Mouse (Mus musculus) kidney, embryonic 15.5 days (tissue): ENCODE results near the gene Rad9b. TPM values are rescaled to one million over a fixed set of nuclear protein-coding genes. Genes with fewer than 3 reads are reported as not detected.

Experiments used
- ATAC-seq: fragments of 200-750 bp; cut with Nextera tagmentation; replicated peaks from 2 replicates; pipeline ENCODE4 v1.8.0; 2017; ENCODE audit warnings: moderate TSS enrichment; ENCODE audit not compliant: low FRiP score
- H3K27ac ChIP-seq: fragments of 300-500 bp; sonication (generic); 2 replicates; pipeline ENCODE4 v1.5.1; 2015; ENCODE audit warnings: mild to moderate bottlenecking, inconsistent platforms
- H3K27me3 ChIP-seq: fragments of 300-500 bp; sonication (generic); 2 replicates; pipeline ENCODE4 v1.6.1; 2015; ENCODE audit warnings: inconsistent platforms
- H3K36me3 ChIP-seq: fragments of 300-500 bp; sonication (generic); 2 replicates; pipeline ENCODE4 v1.6.1; 2015; ENCODE audit warnings: inconsistent platforms
- H3K4me1 ChIP-seq: fragments of 300-500 bp; sonication (generic); 2 replicates; pipeline ENCODE4 v1.6.1; 2015; ENCODE audit warnings: inconsistent platforms
- H3K4me2 ChIP-seq: fragments of 300-500 bp; sonication (generic); 2 replicates; pipeline ENCODE4 v1.6.1; 2015; ENCODE audit warnings: moderate library complexity, mild to moderate bottlenecking, inconsistent platforms
- H3K4me3 ChIP-seq: fragments of 300-500 bp; sonication (generic); replicated peaks from 2 replicates; pipeline ENCODE4 v1.5.1; 2015; ENCODE audit warnings: mild to moderate bottlenecking, inconsistent platforms
- H3K9ac ChIP-seq: fragments of 300-500 bp; sonication (generic); 2 replicates; pipeline ENCODE4 v1.6.1; 2015; ENCODE audit warnings: mild to moderate bottlenecking, inconsistent platforms
- H3K9me3 ChIP-seq: fragments of 300-500 bp; sonication (generic); replicated peaks from 2 replicates; pipeline ENCODE4 v1.6.1; 2016; ENCODE audit warnings: inconsistent platforms
- WGBS: fragments of 180-500 bp; shearing (Covaris S2); methylation state at CpG from one replicate; pipeline ENCODE4 v1.1.7; 2015; ENCODE audit warnings: mixed read lengths; 5-methylcytosine and 5-hydroxymethylcytosine counted together
- polyA plus RNA-seq: library from polyadenylated mRNA; unstranded; fragments of >200 nt; fragmentation: Nextera tagmentation; extraction: Ambion mirVana; gene quantifications from 2 replicates; pipeline ENCODE4 v1.2.1, GENCODE M21; 2015

Gene Rad9b
- polyA plus RNA-seq, 1 experiment from 2014 or later, result 11.9 TPM

- no peak for ATAC-seq
- H3K27ac ChIP-seq, result no peak overlapping the region
- H3K4me1 ChIP-seq, result no peaks in the 10 kb centered on the region
- no peaks in the 10 kb centered on the region for H3K27me3 ChIP-seq
- H3K9me3 ChIP-seq, result no peaks in the 10 kb centered on the region
- WGBS, result 7% methylated on average over 5 of the region's 5 CpGs
- no peak overlapping the region for H3K4me3 ChIP-seq
- H3K4me2 ChIP-seq, result no peak overlapping the region
- no peaks in the 10 kb centered on the region for H3K36me3 ChIP-seq
- no peak overlapping the region for H3K9ac ChIP-seq
Measured at GRCm38 (mm10) chr5:122344260-122344659, 9.8 kb downstream of the Rad9b start.

- WGBS, result 56% methylated on average over 7 of the region's 7 CpGs
- H3K27ac ChIP-seq, result no peak overlapping the region
- H3K36me3 ChIP-seq, result no peaks in the 10 kb centered on the region
- H3K27me3 ChIP-seq, result no peaks in the 10 kb centered on the region
- H3K9ac ChIP-seq, result no peak overlapping the region
- H3K9me3 ChIP-seq, result no peaks in the 10 kb centered on the region
- H3K4me1 ChIP-seq, result no peaks in the 10 kb centered on the region
- no peak overlapping the region for H3K4me3 ChIP-seq
- ATAC-seq, result no peak
- H3K4me2 ChIP-seq, result no peak overlapping the region
Measured at GRCm38 (mm10) chr5:122343768-122344167, 10.3 kb downstream of the Rad9b start.

GRCm38 (mm10) chr5:122342874-122343273 is 11.2 kb downstream of the Rad9b start:
- Histone ChIP-seq H3K36me3 (no peaks in the 10 kb centered on the region), H3K4me3 (no peak overlapping the region), H3K4me2 (no peak overlapping the region), H3K9ac (no peak overlapping the region), H3K4me1 (no peaks in the 10 kb centered on the region), H3K27me3 (no peaks in the 10 kb centered on the region), H3K9me3 (no peaks in the 10 kb centered on the region), H3K27ac (no peak overlapping the region)
- ATAC-seq, result no peak
- 84% methylated on average over 1 of the region's 1 CpGs for WGBS

GRCm38 (mm10) chr5:122336554-122337294 is 17.3 kb downstream of the Rad9b start:
- no peak overlapping the region for H3K9ac ChIP-seq
- H3K4me1 ChIP-seq, result no peaks in the 10 kb centered on the region
- H3K4me2 ChIP-seq, result no peak overlapping the region
- 88% methylated on average over 7 of the region's 7 CpGs for WGBS
- H3K27ac ChIP-seq, result no peak overlapping the region
- no peak for ATAC-seq
- H3K4me3 ChIP-seq, result no peak overlapping the region
- no peaks in the 10 kb centered on the region for H3K36me3 ChIP-seq
- H3K9me3 ChIP-seq, result no peaks in the 10 kb centered on the region
- H3K27me3 ChIP-seq, result no peaks in the 10 kb centered on the region

DNA sequence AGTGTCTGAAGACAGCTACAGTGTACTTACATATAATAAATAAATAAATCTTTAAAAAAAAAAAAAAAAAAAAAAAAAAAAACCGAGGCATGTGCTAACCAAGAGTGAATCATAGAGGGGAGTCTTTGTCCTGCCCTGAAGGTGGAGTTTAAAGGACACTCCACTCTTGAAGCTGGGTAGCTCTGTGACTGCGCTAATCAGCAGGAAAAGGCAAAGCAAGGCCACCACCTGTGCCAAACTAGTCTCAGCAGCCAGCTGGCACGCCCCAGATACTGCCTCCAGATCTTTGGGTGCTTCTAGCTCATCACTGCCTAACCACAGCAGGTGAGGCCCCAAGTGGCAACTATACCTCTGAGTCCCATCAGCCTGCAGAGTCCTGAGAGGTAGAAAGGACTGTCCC is 19.4 kb downstream of the Rad9b start:
- Histone ChIP-seq H3K9ac (no peak overlapping the region), H3K4me1 (no peaks in the 10 kb centered on the region), H3K27ac (no peak overlapping the region), H3K27me3 (no peaks in the 10 kb centered on the region), H3K36me3 (no peaks in the 10 kb centered on the region), H3K9me3 (no peaks in the 10 kb centered on the region), H3K4me3 (no peak overlapping the region), H3K4me2 (no peak overlapping the region)
- WGBS, result 69% methylated on average over 3 of the region's 3 CpGs
- ATAC-seq, result no peak

DNA sequence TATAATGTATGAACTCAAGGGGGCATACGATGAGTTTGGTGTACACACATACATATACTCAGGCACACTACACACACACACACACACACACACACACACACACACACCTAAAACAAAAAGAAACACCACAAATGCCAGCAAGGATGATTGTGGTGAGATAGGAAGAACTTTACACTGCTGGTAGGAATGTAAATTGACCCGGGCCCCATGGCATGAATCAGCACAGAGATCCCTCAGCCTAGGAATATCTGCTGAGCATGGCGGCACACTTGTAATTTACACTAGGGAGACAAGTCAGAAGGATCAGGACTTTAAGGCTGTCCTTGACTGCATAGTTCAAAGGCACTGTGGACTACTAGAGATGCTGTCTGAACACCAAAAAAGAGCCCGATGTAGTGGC is 23.8 kb downstream of the Rad9b start:
- Histone ChIP-seq H3K9me3 (no peaks in the 10 kb centered on the region), H3K4me1 (no peaks in the 10 kb centered on the region), H3K4me3 (no peak overlapping the region), H3K4me2 (no peak overlapping the region), H3K27me3 (no peaks in the 10 kb centered on the region), H3K27ac (no peak overlapping the region), H3K36me3 (peaks cover 14% of the 10 kb centered on the region), H3K9ac (no peak overlapping the region)
- ATAC-seq, result no peak
- 83% methylated on average over 4 of the region's 4 CpGs for WGBS

DNA sequence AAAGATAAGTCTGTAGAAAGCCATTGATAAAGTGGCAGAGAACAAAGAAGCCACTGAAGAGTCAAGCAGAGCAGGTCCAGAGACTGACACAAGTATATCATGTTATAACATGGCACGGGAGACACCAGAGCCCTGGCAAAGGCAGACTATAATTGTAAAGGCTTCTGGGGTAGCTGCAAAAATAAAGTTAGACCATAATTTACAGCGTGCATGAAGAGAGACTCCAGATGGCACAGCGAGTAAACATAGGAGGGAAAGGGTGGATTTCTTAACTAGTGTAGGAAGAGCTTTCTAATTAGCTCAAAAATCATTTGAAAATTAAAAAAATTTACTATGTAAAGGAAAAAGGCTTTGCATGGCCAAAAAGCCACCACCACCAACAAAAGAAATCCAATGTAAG is 26.8 kb downstream of the Rad9b start:
- Histone ChIP-seq H3K27ac (no peak overlapping the region), H3K4me3 (no peak overlapping the region), H3K27me3 (no peaks in the 10 kb centered on the region), H3K9me3 (no peaks in the 10 kb centered on the region), H3K36me3 (peaks cover 30% of the 10 kb centered on the region), H3K4me1 (no peaks in the 10 kb centered on the region), H3K9ac (no peak overlapping the region), H3K4me2 (no peak overlapping the region)
- no peak for ATAC-seq
- 79% methylated on average over 3 of the region's 3 CpGs for WGBS

DNA sequence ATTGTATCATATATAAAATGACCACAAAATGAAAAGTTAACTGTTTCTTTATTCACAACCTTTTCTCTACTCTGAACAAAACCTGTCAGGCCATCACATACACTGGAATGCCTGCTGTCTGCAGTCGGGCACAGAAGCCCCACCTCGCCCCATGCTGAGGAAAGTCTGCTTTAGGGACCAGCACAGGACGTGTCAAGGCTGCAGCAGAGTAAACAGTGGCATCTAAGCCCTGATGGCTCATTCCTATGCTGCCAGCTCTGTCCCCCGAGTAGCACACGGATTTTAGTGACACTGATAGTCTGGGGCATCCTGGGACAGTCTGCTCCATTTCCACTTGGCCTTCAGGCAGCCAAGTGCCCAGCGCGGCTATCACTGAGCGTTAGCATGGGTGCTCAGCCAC is 28.6 kb downstream of the Rad9b start:
- Histone ChIP-seq H3K4me3 (no peak overlapping the region), H3K36me3 (peaks cover 48% of the 10 kb centered on the region), H3K9ac (no peak overlapping the region), H3K9me3 (no peaks in the 10 kb centered on the region), H3K4me2 (no peak overlapping the region), H3K27me3 (no peaks in the 10 kb centered on the region), H3K4me1 (no peaks in the 10 kb centered on the region), H3K27ac (no peak overlapping the region)
- WGBS, result 88% methylated on average over 8 of the region's 8 CpGs
- ATAC-seq, result no peak

- Histone ChIP-seq H3K4me1 (peaks cover 3% of the 10 kb centered on the region; the same call in 1 of the 2 replicates), H3K27ac (no peak overlapping the region), H3K4me2 (no peak overlapping the region), H3K9me3 (no peaks in the 10 kb centered on the region), H3K4me3 (no peak overlapping the region), H3K36me3 (peaks cover 51% of the 10 kb centered on the region), H3K27me3 (no peaks in the 10 kb centered on the region), H3K9ac (no peak overlapping the region)
- no peak for ATAC-seq
- WGBS, result 88% methylated on average over 23 of the region's 23 CpGs
Measured at GRCm38 (mm10) chr5:122324608-122325431, 29.2 kb downstream of the Rad9b start.

GRCm38 (mm10) chr5:122323523-122323922 is 30.5 kb downstream of the Rad9b start:
- H3K9me3 ChIP-seq, result no peaks in the 10 kb centered on the region
- no peak overlapping the region for H3K9ac ChIP-seq
- no peak overlapping the region for H3K4me2 ChIP-seq
- ATAC-seq, result no peak
- no peak overlapping the region for H3K4me3 ChIP-seq
- 78% methylated on average over 8 of the region's 8 CpGs for WGBS
- no peaks in the 10 kb centered on the region for H3K27me3 ChIP-seq
- H3K27ac ChIP-seq, result no peak overlapping the region
- H3K36me3 ChIP-seq, result peaks cover 57% of the 10 kb centered on the region
- peaks cover 4% of the 10 kb centered on the region; the same call in 1 of the 2 replicates for H3K4me1 ChIP-seq

DNA sequence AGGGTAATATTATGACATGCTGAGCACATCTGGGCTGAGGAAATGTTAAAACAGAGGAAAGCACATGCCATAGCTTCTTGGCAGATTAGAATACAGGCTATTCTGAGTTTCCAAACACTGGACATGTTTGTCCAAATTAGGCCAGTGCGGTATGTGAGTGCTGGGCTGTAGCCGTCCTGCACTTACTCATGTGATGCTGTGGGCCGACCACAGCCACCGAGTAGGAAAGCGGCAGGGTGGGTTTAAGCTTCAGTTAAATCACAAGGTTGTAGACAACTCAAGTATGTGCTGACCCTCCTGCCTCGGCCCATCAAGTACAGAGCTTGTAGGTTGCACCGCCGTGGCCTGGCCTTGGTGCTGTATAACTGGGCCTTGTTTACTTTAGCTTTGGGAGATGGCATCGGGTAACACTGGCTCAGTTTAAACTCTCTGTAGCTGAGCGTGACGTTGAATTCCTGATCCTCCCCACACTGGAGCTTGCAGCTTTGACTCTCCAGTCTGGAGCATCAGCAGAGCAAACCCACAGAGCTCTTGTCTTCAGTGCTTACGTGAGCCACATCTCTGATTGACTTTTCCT is 33.7 kb downstream of the Rad9b start:
- Histone ChIP-seq H3K27ac (no peak overlapping the region), H3K4me1 (peaks cover 7% of the 10 kb centered on the region), H3K9me3 (no peaks in the 10 kb centered on the region), H3K27me3 (no peaks in the 10 kb centered on the region), H3K4me2 (no peak overlapping the region), H3K36me3 (peaks cover 65% of the 10 kb centered on the region), H3K4me3 (no peak overlapping the region), H3K9ac (no peak overlapping the region)
- 41% methylated on average over 12 of the region's 12 CpGs for WGBS
- peak; percentile 54; the same call in 1 of the 2 replicates for ATAC-seq

DNA sequence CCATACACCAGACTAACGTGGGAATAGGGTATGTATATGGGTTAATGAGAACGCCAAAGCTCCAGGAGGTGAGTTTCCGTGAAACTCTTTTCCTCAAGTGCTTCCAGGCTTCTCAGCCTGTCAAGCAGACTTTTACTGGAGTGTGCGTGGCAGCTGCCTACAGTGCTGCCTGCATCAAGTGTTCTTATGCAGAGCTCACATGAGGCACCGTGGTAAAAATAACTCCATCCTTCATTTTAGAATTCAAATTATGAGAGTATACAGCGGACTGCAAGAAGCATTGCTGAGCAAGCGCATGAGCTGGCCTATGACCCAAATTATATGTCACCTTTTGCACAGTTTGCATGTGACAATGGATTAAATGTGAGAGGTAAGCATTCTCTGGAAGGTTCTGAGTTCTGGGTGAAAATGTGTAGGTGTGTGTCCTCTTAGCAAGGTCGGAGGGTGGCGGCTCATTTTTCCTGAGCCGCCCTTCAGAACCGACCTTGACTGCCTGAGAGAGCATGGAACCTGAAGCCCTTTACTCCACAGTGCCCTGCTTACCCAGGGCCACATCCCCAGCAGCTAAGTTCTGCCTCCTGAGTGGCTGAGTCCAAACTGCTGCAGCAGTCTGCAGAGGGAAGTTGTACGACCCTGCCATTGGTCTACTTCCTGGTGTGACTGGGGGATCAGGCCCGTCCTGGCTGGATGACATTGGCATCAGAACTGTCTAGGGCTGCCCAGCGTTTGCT is 34.4 kb downstream of the Rad9b start:
- ATAC-seq, result no peak
- Histone ChIP-seq H3K4me2 (no peak overlapping the region), H3K27me3 (no peaks in the 10 kb centered on the region), H3K4me3 (no peak overlapping the region), H3K27ac (no peak overlapping the region), H3K4me1 (peaks cover 14% of the 10 kb centered on the region), H3K36me3 (peaks cover 59% of the 10 kb centered on the region), H3K9me3 (no peaks in the 10 kb centered on the region), H3K9ac (no peak overlapping the region)
- WGBS, result 79% methylated on average over 14 of the region's 14 CpGs
